Mouse (Mus musculus): Measurements from ENCODE around the gene Mbd3. TPM values are rescaled to one million over a fixed set of nuclear protein-coding genes. Genes with fewer than 3 reads are reported as not detected.

The Mbd3 gene
- 234 and 272 TPM in 2 replicates for polyA plus RNA-seq (2012; ENCODE audit: low replicate concordance)

DNA sequence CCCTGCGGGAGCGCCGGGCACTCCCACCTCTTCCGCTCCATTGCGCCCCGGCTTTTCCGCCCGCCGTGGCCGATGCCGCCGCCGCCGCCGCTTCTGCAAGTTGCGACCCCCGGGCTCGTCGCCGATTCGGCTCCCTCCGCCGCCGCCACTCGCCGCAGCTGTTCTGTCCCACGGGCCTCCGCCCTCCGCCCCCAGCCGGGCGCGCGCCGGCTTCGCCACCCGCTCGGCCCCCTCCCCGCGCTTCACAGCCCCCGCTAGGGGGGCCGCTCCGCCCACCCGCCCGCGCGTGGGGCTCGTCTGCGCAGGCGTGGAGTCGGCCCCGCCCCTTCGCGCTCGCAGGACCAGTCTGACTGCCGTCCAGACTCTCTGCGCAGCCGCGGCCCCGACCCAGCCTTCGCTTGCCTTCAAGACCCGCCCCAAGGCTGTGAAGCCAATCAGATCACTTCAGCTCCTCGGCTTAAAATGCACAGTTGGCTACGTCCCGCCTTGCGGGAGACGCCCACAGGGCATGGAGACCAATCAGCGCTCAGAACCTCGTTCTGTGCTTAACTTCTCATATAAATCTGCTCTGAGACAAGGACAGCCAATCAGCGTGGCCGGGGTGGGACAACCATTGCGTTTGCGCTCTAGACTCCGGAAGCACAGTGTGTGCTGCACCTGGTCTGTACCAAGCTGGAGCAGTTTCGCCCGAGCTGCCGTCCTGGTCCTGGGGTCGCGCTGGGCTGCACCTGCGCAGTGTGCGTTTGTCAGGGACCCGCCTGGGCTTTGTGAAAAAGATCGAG lies at the start of gene Mbd3:
TSS of gene Mbd3 (minus strand) at position 360 of the 782 bp plus-strand sequence.

DNA sequence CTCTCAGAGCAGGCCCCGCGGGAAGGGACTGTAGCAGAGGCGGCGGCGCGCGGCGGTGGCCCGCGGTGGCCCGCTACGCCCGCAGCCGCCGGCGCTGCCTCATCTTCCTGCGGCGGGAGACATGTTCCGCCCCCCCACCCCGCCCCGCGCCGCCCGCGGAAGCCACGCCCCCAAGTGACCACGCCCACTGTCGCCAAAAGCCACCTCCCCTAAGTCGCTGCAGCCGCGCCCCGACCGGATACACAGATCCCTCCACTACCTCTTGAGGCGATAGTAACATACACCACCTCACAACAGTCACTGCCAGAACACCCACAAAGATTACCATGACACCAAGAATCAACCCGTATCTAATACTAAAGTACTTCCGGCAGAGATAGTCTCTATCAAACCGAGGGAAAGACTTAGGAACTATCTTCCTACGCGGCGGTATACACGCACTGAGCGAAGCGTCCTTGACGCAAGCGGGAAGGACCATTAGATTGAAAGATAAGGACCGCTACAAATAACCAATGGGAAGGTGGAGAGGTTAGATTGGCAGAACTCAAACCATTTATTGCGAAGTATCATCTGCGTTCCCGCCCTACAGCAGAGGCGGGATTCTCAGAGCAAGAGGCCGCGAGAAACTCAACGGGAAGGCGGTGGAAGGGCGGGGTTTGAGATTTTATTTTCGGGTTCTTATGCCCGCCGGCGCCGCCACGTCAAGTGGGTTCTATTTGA lies 34.3 kb upstream of the Mbd3 start, which contains the start of gene Tcf3:
TSS of gene Tcf3 (minus strand) at position 135 of the 720 bp plus-strand sequence.

DNA sequence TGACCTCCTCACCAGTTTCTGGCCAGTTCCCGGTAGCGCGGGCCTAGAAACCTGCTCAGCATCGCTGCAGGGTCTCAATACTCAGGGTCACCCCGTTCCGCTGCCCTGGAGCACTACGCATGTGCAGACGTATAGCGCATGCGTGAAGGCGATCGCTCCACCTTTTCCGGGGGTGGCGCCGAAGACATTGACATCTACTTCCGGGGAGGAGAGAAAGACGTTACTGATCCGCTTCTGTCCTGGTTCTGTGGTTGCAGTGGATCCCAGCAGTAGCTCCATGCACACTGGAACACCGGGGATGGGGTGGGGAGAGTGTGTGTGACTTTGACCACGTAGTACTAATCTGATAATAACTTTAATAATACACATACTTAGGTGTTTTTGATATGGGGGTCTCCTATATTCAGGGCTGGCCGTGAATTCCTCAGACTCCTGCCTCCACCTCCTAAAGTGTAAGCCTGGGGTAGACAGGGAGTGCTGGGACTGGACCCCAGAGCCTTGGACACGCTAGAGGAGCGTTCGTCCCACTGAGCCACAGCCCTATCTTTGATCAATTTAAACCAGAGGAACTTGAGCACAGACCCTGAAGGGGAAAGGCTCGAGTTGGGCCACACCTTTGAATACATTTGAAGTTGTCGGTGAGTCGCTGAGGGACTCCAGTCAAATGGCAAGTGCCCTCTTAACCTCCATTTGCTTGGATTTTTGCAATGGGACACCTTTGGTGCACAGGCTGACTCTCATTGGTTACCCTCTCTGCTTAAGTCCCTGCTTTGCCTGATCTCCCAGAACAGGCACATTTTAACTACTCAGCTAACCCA lies 7.5 kb upstream of the Mbd3 start, which contains the start of gene Uqcr11:
TSS of gene Uqcr11 (minus strand) at position 147 of the 818 bp plus-strand sequence.

DNA sequence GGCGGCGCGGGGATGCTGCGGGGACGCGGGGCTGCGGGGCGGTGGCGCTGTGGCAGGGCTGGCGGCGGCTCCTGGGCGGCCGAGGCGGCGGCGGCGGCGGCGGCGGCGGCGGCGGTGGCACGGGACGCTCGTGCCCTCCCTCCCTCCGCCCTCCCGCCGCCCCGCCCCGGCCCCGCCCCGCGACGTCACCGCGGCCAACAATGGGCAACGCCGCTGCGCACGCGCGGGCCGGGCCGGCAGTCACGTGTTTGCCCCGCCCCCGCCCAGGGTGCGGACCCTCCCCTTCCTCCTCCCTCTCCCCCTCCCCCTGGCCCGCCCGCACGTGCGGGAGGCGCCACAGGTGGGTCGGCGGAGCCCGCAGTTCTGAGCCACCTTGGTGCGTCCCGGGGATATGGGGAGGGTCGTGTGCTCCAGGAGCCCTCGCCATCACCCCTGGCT lies 11.8 kb downstream of the Mbd3 start, which contains the start of gene Mex3d:
TSS of gene Mex3d (minus strand) at position 138 of the 438 bp plus-strand sequence.

DNA sequence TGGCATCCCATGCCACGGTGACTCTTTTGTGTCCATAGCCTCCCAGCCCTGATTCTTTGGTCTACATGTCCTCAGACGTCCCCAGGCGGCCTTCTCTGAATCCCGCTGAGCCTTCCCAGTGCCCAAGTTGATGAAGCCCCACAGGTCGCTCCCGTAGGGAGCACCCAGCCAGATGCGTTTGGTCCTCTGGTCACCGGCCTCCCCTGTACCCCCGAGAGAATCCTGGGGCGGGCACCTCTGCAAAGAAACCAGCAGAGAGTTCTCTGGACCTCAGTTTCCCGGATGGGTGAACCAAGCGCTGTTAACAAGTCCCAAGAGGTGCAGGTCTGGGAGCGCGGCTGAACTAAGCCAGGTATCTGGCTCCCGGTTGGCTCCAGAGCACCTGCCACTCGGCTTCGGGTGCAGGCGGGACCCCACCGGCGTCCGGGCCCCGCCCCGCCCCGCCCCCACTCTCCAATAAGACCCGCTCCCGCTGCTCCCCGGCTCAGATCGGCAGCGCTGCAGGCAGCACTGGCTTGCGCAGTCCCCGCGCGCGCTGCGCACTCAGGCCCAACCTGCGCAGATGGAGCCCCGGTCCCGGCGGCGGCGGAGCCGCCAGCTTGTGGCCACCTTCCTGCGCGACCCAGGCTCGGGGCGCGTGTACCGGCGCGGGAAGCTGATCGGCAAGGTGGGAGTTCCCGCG lies 43.2 kb downstream of the Mbd3 start, which contains the start of gene Plk5:
TSS of gene Plk5 (plus strand) at position 459 of the 682 bp plus-strand sequence.

DNA sequence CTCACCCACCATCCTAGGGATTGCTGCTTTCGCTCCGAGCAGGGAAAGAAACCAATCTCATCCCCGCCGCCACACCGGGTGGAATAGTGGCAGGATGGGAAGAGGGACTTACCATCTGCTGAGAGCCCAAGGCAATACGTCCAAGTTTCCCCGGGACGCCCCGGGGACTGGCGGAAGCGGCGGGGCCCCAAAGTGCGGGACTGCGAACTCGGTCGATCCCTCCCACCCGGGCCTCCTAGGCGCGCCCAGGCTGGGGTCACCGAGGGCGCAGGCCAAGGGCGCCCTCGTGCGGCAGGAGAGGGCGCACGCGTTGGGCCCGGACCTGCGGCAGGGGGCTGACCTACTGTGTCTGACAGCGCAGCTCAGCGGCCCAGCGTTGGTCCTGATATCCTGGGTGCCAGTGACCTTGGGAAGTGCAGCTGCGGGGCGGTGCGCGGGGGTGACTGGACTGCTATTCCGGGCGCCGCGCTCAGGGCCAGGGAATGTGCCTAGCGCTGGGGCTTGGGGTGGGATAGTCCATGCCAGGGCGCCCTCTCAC lies 51.0 kb downstream of the Mbd3 start, which contains the start of gene Adamtsl5:
TSS of gene Adamtsl5 (minus strand) at position 169 of the 538 bp plus-strand sequence.

Other genes starting within 250 kb of the Mbd3 start
- gene Cirbp, start 233.6 kb downstream of the Mbd3 start, polyA plus RNA-seq (2012; ENCODE audit: low replicate concordance): 19.6 and 38.2 TPM in 2 replicates
- 7.0 and 16.7 TPM in 2 replicates for gene 1600002K03Rik, start 226.6 kb downstream of the Mbd3 start, polyA plus RNA-seq (2012; ENCODE audit: low replicate concordance)
- 1.4 and 1.8 TPM in 2 replicates for gene Efna2, start 220.1 kb downstream of the Mbd3 start, polyA plus RNA-seq (2012; ENCODE audit: low replicate concordance)
- 47.2 and 117 TPM in 2 replicates for gene Mum1, start 173.1 kb downstream of the Mbd3 start, polyA plus RNA-seq (2012; ENCODE audit: low replicate concordance)
- gene Ndufs7, start 150.4 kb downstream of the Mbd3 start, polyA plus RNA-seq (2012; ENCODE audit: low replicate concordance): 197 and 234 TPM in 2 replicates
- gene Gamt, start 138.5 kb downstream of the Mbd3 start, polyA plus RNA-seq (2012; ENCODE audit: low replicate concordance): 0.64 and 0.93 TPM in 2 replicates
- gene Dazap1, start 138.1 kb downstream of the Mbd3 start, polyA plus RNA-seq (2012; ENCODE audit: low replicate concordance): 831 and 856 TPM in 2 replicates
- 1,647 and 3,347 TPM in 2 replicates for gene Rps15, start 107.1 kb downstream of the Mbd3 start, polyA plus RNA-seq (2012; ENCODE audit: low replicate concordance)
- 0.09 and 0.10 TPM in 2 replicates for gene Apc2, start 103.6 kb downstream of the Mbd3 start, polyA plus RNA-seq (2012; ENCODE audit: low replicate concordance)
- 80.6 and 113 TPM in 2 replicates for gene 2310011J03Rik, start 79.0 kb downstream of the Mbd3 start, polyA plus RNA-seq (2012; ENCODE audit: low replicate concordance)
- 29.8 and 43.5 TPM in 2 replicates for gene Pcsk4, start 70.1 kb downstream of the Mbd3 start, polyA plus RNA-seq (2012; ENCODE audit: low replicate concordance)
- 198 and 406 TPM in 2 replicates for gene Reep6, start 69.6 kb downstream of the Mbd3 start, polyA plus RNA-seq (2012; ENCODE audit: low replicate concordance)
- 59.0 and 75.4 TPM in 2 replicates for gene Adamtsl5, start 51.1 kb downstream of the Mbd3 start, polyA plus RNA-seq (2012; ENCODE audit: low replicate concordance)
- not detected in 2 replicates for gene Plk5, start 43.1 kb downstream of the Mbd3 start, polyA plus RNA-seq (2012; ENCODE audit: low replicate concordance)
- gene Mex3d, start 11.9 kb downstream of the Mbd3 start, polyA plus RNA-seq (2012; ENCODE audit: low replicate concordance): 45.9 and 68.4 TPM in 2 replicates
- 544 and 1,539 TPM in 2 replicates for gene Uqcr11, start 7.3 kb upstream of the Mbd3 start, polyA plus RNA-seq (2012; ENCODE audit: low replicate concordance)
- gene Tcf3, start 34.1 kb upstream of the Mbd3 start, polyA plus RNA-seq (2012; ENCODE audit: low replicate concordance): 1,132 and 1,188 TPM in 2 replicates
- not detected in 2 replicates for gene Onecut3, start 95.3 kb upstream of the Mbd3 start, polyA plus RNA-seq (2012; ENCODE audit: low replicate concordance)
- gene Atp8b3, start 139.6 kb upstream of the Mbd3 start, polyA plus RNA-seq (2012; ENCODE audit: low replicate concordance): not detected in 2 replicates
- 189 and 285 TPM in 2 replicates for gene Rexo1, start 162.0 kb upstream of the Mbd3 start, polyA plus RNA-seq (2012; ENCODE audit: low replicate concordance)
- 191 and 227 TPM in 2 replicates for gene Klf16, start 177.8 kb upstream of the Mbd3 start, polyA plus RNA-seq (2012; ENCODE audit: low replicate concordance)
- 634 and 1,312 TPM in 2 replicates for gene Abhd17a, start 190.8 kb upstream of the Mbd3 start, polyA plus RNA-seq (2012; ENCODE audit: low replicate concordance)
- gene Scamp4, start 203.3 kb upstream of the Mbd3 start, polyA plus RNA-seq (2012; ENCODE audit: low replicate concordance): 82.3 and 112 TPM in 2 replicates
- gene Adat3, start 203.3 kb upstream of the Mbd3 start, polyA plus RNA-seq (2012; ENCODE audit: low replicate concordance): 31.5 and 42.1 TPM in 2 replicates
- gene Gm49322, start 206.5 kb upstream of the Mbd3 start, polyA plus RNA-seq (2012; ENCODE audit: low replicate concordance): 1.0 and 3.8 TPM in 2 replicates
- gene Csnk1g2, start 223.3 kb upstream of the Mbd3 start, polyA plus RNA-seq (2012; ENCODE audit: low replicate concordance): 465 and 492 TPM in 2 replicates